Mouse (Mus musculus) left cerebral cortex, postnatal 10 days (tissue): ENCODE results near the gene Acat3. TPM values are rescaled to one million over a fixed set of nuclear protein-coding genes. Genes with fewer than 3 reads are reported as not detected.
"Not testable (repeated sequence)": the region's sequence is repeated elsewhere in the genome, so short reads cannot be mapped to it uniquely, and the experiment has no call there.

ENCODE experiments used
- DNase-seq, 2 experiments: peaks; one replicate each; pipeline ENCODE4 v3.0.0; 2021 to 2022; ENCODE audit warnings: low spot score in 2 of 2, mixed read lengths in 1 of 2; ENCODE audit errors: extremely low spot score in 1 of 2
- intact Hi-C: fragments of 180-260 bp; cut with DNase I; formaldehyde crosslinking; loops from one replicate; pipeline ENCODE4 v1.15.1; 2025
- total RNA-seq, 2 experiments: library from RNA; stranded (reverse); gene quantifications; 2 replicates each; pipeline ENCODE4 v1.2.3; 2021

The Acat3 gene
- total RNA-seq: 1 to 10 TPM; 2.0 to 3.5 TPM

DNA sequence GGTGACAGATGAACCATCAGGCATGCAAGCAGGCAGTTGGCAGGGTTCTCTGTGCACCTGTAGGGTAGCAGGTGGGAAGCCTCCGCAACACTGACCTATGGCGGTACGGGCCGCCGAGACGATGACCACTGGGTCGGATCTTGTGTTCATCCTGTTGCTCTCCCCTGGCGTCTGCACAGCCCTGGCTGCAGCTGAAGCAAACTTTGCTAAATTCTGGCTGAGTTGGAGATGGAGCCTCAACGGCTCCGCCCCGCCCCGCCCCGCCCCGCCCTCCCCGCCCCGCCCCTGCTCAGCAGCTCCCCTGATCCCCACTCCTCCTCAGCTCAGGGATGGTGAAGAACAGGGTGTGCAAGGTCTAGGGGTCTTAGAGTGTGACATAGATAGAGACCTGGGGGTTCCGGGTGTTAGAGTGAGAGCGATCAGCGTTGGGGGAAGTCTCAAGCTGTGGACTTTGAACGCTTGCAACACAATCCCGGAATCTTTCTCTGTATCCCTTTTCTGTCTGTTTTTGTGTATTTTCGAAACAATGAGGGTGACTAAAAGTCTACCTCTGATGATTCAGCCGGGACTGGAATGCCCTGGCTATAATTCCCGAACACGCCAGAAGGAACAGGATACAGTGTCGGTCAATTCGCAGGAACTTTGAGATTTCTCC is at the start of gene Acat3:
Gene Acat3, minus strand, starts transcription at position 450 of the 655 bp plus-strand sequence.
- intact Hi-C loops: no loop called here

DNA sequence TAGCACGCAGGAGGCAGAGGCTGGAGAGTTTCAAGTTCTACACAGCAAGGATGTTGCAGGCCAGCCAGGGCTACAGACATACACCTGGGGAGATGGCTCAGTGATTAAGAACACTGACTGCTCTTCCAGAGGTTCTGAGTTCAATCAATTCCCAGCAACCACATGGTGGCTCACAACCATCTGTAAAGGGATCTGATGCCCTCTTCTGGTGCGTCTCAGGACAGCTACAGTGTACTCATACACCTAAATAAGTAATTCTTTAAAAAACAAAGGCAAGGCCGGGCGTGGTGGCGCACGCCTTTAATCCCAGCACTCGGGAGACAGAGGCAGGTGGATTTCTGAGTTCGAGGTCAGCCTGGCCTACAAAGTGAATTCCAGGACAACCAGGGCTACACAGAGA is 47.7 kb upstream of the Acat3 start:
- DNase-seq: peak in 1 of 2 experiments; percentile 24
- intact Hi-C loops: not testable (repeated sequence)

More for the DNA sequence above, at the start of gene Acat3:
- no peak for DNase-seq

DNA sequence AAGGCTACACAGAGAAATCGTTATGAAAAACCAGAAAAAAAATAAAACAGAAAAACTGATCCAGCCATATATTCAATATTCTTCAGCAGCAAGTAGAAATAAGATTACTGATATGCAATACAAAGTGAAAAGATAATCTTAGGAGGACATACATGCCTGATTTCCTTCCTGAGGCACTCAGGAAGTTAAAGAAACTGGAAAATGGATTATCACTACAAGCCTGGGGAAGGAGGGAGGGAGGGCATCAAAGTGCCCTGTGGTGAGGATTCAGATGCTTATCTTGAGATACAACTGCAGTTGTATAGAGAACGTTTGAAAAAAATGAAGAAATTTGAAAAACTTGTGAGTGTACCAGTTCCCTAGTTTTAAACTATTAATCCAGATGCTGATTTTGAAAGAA is 43.6 kb upstream of the Acat3 start:
- DNase-seq: no peak
- intact Hi-C loops: no loop called here

DNA sequence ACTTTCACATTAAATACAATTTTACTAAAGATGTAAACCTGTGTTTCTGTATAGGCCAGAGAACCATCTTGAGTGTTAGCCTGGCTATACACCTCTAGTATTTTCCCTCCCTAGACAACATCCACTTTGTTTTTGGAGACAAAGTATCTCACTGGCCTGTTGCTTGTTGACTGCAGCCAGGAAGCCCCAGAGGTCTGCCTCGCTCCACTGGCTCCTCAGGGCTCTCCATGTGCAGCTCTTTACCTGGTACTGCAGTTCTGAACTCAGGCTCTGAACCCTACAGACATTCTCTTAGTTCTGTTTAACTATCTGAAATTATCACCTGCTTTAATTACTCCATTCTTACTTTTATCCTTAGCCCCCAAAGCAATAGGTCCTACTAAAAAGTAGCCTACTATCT is 38.1 kb upstream of the Acat3 start:
- intact Hi-C loops: no loop called here
- DNase-seq: no peak

DNA sequence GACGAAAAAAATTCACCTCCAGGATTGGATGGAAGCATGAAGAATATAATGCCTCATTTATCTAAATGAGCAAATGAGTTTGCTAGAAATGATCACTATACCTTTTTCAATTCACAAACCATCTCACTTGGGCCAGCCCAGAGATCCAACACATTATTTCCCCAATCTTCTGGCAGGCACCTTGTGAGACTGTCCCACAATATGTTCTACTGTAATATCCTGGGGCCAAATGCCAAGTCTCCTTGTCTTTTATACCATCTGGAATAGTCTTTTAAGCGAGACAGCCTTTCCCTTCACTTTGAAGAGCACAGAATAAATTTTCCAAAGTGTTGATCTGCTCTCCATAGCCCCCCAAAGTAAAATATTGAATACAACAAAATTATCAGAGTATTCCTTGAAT is 33.5 kb upstream of the Acat3 start:
- no peak for DNase-seq
- intact Hi-C loops: no loop called here

DNA sequence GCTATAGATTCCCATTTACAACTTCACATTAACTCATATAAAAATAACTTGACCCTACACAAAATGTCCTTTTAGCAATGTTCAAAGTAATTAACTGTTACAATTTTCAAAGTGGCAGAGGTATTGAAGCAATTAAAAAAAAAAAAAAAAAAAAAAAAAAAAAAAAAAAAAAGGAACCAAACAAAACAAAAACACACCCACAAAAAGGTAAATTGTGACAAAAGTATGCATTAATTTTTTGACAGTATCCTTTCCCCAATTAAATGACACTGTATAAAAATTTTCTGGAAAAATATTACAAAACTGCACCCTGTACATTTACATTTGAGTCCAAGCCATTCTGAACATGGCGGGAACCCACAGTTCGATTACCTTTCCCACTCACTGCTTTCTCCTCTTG is 26.8 kb upstream of the Acat3 start:
- intact Hi-C loops: no loop called here

DNA sequence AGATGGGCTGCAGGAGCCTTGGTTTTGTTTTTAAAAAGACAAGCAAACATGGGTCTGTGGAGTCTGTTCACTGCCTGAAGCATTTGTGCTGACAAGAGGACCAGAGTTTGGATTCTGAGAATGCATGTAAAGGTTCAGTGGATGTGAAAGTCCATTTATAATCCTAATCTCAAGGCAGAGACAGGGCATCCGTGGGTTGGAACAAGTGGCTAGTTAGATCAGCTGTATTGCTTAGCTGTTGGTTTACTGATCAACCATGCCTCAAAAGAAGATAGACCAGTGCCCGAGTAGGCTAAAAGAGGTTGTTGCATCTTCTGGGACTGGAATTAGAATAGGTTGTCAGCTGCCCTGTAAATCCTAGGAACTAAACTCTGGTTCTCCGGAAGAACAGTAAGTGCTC is 23.1 kb upstream of the Acat3 start:
- no peak for DNase-seq
- intact Hi-C loops: loop anchor here (5.0 kb wide), 1 partner anchor 46 kb away; the partner anchor contains the start of genes Mrpl18 and Tcp1

More for the DNA sequence above, 26.8 kb upstream of the Acat3 start:
- no peak for DNase-seq

DNA sequence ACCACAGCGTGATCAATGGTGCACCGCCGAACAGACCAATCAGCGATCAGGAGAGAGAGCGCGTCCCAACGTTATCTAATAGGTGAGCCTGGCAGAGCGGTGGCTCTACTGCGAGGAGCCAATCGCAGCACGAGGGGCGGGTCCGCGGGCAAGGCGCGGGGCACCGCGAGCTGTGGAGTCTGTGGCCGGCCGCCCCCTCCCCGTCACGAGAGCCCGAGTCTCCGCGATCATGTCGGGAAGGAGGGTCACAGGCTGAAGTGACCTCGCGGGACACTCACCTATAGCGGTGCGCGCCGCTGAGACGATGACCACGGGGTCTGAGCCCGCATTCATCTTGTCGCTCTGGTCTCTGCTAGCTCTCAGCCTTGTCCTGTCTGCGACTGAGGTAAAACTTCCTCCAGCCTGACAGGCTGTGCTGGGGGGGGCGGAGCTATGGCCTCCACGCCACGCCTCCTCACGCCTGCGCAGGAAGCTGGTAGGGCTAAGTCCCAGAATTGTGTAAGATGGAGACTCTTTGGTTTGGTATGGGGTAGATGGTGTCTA is 20.0 kb upstream of the Acat3 start, which contains the start of gene Acat2:
Gene Acat2, minus strand, starts transcription at position 417 of the 543 bp plus-strand sequence.
- peak; percentile 94 to 97 for DNase-seq
- intact Hi-C loops: loop anchor here (5.0 kb wide), 1 partner anchor 43 kb away; the partner anchor contains the start of genes Mrpl18 and Tcp1

DNA sequence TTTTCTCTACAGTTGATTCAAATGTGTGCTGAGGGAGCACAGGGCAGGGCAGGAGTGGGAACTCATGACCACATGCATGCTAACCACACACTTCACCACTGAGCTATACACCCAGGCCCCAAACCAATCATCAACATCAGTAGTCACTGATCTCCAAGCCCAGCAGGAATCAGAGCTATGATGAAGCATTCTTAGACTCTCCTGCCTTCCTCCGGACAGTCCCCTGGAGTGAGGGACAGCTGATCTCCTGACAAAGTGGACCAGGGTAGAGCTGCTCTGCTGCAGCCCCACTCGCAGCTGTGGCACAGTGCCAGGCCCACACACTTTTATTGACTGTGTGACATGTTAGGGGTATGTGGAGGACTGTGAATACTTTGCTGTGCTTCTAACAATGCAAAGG is 19.0 kb upstream of the Acat3 start:
- DNase-seq, intact Hi-C loops: not testable (repeated sequence)

DNA sequence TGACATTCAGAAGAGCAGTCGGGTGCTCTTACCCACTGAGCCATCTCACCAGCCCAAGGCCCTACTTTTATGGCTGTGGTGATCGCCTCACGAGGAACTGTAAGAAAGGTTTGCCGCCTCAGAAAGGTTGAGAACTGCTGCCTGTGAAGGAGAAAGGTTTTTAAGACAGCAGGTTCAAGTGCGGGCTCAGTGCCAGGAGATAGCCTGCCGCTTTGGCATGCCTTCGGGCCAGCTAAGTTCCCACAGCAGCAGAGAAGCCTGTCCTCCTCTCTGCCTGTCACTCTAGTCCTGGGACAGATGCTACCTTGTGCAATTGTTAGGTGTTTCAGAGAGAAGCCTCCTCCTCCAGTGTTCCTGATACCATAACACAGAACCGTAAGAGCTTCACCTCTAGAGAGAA is 16.3 kb upstream of the Acat3 start:
- DNase-seq: peak in 1 of 2 experiments; percentile 41
- intact Hi-C loops: no loop called here

DNA sequence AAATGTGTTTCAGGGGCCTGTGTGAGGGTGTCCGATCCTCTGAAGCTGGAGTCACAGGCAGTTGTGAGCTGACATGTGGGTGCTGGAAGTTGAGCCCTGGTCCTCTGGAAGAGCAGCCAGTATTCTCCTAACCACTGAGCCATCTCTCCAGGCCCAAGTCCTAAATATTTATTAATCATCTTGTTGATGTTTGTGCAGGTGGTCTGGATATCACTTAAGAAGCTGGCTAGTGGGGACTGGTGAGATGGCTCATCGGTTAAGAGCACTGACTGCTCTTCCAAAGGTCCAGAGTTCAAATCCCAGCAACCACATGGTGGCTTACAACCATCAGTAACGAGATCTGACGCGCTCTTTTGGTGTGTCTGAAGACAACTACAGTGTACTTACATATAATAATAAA is 9.3 kb upstream of the Acat3 start:
- intact Hi-C loops: no loop called here
- DNase-seq: no peak

DNA sequence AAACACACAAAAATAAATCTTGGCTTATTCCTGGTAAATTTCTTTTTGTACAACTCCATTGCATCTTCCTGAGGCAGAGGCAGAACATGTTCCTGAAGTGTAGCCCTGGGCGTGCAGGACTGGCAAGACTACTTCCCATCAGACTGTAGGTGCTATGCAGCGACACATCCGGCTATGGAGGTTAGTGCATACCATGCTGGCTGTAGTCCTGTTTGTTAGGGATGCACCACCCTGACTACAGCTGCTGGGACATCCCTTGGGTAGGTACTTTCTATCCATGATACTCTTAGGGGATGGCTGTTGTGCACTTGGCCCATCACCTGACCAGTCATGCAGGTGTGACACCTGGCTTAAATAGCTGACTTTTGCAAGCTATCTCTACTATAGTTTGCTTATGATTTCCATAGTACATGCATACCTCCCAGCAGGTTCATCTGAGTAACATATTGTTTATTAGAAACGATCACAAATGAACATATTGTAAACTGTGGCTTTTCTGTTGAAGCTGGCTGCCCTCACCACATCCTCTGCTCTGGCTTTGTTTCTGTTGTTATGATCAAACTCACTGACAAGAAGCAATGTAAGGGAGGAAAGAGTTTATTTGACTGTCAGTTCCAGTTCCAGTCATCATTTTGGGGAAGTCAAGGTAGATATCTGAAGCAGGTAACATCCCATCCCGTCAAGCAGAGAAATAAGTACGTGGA is 2.2 kb upstream of the Acat3 start:
- intact Hi-C loops: no loop called here
- DNase-seq: no peak

DNA sequence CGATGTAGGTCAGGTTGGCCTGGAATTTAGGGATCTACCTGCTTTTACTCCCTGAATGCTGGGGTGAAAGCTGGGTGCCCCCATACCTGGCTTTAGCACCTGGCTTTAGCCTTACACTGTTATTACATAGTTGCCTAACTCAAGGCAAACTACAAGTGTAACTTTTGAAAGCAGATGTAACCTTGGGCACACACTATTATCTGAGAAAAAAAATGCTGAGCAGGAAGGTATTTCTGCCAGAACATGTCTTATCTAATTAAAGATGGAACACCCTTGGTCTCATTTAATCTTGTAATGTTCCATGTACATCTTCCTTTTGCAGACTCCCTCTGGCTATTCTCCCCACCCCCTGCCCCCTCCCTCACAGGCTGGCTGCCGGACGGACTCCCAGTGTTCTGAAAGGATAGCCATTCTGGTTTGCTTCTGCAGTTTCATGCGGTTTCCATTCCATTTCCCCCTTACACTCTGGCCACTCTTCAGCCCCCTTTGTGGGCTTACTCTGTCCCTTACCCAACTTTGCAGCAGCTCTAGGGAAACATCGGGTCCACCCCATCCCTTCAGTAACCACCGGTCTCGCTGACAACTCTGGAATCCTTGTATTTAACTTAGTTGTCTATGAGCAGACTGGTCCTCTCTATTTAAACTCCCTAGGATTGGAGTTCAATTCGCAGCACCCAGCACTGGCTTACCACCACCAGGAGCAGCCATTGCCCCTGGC is 1.3 kb upstream of the Acat3 start:
- intact Hi-C loops: no loop called here
- DNase-seq: no peak

DNA sequence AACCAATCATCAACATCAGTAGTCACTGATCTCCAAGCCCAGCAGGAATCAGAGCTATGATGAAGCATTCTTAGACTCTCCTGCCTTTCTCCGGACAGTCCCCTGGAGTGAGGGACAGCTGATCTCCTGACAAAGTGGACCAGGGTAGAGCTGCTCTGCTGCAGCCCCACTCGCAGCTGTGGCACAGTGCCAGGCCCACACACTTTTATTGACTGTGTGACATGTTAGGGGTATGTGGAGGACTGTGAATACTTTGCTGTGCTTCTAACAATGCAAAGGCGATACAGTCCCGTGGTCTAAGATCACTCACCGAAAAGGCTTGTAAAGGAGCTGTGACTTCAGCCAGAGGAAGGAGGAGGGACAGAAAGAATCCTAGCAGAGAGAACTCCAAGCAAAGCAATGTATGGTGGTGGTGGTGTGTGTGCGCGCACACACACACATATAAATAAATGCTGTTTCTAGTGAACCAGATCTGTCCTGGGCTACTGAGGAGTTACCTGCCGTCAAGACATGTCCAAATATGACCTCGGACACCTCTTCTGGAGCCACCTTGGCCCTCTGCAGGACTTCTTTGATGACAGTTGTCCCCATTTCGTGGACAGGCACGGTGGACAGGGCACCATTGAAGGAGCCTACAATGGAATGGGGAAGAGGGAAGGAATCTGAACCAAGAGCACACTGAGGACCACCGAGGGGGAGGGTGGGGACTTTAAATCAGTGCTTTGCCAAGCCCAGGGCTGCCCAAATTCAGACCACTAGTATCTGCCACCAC is 837 bp downstream of the Acat3 start:
- DNase-seq, intact Hi-C loops: not testable (repeated sequence)

DNA sequence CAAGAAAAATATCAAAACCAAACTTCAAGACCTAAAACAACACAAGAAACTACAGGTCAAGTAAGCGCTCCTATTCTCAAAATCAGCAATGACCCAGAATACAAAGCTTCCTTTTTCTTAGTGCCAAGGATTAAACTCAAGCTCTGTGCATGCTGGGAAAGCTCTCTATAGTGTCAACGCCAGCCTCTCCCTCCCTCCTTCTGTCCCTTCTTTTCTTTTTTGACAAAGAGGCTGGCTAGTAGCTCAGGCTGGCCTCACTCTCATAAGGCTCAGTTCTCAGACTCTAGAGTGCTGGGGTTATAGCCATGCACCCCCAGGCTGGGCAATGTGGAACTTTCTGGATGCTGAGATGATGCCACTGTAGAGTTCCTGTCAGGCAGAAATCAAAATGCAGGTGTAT is 2.3 kb downstream of the Acat3 start:
- intact Hi-C loops: no loop called here
- DNase-seq: no peak

DNA sequence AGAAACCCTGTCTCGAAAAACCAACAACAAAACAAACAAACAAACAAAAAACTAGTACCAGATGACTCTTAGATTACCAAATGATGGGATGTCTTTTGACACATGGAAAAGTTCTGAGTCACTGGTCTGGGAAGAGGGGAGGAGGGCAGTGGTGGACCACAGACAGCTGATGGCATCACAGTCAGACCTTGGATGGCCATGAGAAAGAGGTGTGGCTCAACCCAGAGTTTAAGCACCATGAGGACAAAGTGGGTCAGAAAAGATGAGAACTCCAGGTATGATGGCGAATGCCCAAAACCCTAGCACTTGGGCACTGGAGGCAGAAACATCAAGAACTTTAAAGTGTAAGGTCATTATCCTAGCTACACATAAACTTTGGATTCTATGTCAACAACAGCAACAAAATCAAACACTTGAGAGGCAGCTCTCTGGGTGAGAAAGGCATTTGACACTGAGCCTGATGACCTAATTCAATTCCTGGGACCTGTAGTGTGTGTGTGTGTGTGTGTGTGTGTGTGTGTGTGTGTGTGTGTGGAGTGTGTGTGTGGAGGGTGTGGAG is 2.9 kb downstream of the Acat3 start:
- intact Hi-C loops: no loop called here

DNA sequence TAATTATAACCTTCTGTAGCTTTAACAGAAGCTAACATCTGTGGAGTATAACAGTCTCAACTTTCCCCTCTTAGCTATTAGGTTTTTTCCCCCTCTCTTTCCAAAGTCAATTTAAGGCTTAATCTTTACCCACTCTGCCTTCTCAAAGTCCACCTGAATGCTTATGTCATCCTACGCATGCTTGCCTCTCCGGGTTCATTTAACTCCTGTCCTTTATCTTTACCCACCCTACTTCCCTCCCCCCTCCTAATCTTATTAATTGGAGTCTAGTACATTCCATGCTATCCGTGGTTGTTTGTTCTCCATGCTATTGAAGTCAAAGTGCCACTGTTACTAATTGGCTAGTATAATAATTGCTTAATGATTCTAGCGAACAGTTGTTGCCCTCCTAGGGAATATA is 4.7 kb downstream of the Acat3 start:
- intact Hi-C loops: no loop called here
- no peak for DNase-seq

More for the DNA sequence above, 2.9 kb downstream of the Acat3 start:
- DNase-seq: no peak

DNA sequence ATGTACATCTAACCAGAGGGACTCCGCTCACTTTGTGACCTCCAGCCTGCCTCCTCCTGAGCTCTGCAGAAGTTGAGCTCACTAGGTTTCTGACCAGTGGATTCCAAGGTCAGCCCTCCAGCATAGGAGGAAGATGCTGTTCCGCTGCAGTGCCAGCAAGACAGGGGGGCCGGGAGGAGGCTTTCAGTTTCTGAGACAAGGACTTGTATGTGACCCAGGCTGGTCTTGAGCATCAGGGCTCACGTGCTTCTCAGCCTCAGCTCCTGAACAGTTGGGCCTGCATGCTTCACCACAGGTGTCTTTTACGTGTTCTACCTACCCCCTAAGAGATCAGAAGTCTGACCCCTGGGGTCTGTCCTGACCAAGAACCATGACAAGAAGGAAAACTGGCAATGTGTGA is 8.8 kb downstream of the Acat3 start:
- DNase-seq, intact Hi-C loops: not testable (repeated sequence)
